10 mouse cellular contexts compared by ENCODE assay signal in the genomic region with DNA sequence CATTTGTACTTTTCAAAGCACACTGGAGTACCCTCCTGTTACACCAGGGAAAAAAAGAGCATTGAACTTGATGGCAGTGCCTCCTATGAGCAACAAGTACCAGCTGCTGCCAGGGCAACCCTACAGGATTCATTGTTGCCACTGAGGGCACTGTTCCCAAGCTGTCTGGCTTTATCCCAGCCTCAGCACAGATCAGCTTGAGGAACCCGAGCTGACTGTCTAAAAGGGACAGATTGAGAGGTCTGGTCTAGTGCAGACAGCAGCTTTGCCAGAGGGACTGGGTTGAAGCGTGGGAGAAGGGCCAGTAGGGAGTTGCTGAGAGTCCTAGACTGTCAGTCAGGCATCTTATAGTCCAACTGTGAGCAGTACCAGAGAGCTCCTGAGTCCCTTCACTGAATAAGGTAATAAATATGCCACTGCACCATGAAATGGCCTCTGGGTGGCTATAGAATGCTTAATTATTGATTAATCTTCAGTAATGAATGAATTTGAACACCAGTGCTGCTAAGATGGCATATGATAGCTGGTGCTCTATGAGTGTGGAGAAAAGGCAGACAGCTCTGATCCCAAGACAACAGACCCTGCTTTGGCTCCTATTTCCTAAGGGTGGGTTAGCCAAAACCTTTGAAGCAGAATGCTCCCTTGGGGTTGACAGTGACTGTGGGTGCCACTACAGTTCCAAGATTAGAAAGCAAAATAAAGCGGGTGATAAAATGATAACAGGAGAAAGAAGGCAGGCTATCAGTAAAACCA.
DNase-seq lines count a peak whose midpoint lies in the region; TF ChIP-seq lines count a peak whose summit lies in the region.
"Had no signal": no experiment of that assay in that cellular context is flagged by ENCODE, and none has a peak within 500 bp of the region (broad histone marks: within the 10 kb centered on the region; RNA-seq: fewer than 3 reads in every experiment).

No protein-coding gene starts in this region.

- peaks cover 16% of the 10 kb centered on the region for H3K4me1 ChIP-seq in heart, embryonic 10.5 days
- H3K4me1 ChIP-seq in cerebellum, adult 2 months (ENCODE audit: control insufficient read depth, insufficient read depth, low read length), result 0 out of 2 replicates have a peak, but pooled peaks cover 3% of the 10 kb centered on the region

- WGBS in heart, embryonic 10.5 days, result 46% methylated on average over 3 of the region's 3 CpGs
- WGBS in cerebellum, adult 2 months, result 7% methylated on average over 3 of the region's 3 CpGs

- H3K9me3 ChIP-seq in heart, embryonic 10.5 days, result no peaks in the 10 kb centered on the region

- no peak for TF ChIP-seq CTCF in cerebellum, adult 2 months (IDR thresholded peaks at IDR 0.05; ENCODE audit: borderline replicate concordance, insufficient read depth, low read depth, low read length)

- no peaks in the 10 kb centered on the region for H3K36me3 ChIP-seq in heart, embryonic 10.5 days

- no peak overlapping the region for H3K27ac ChIP-seq in heart, embryonic 10.5 days
- H3K27ac ChIP-seq in cerebellum, adult 2 months (ENCODE audit: insufficient read depth, low read length), result no peak overlapping the region

- no peak for TF ChIP-seq POLR2A in cerebellum, adult 2 months (IDR thresholded peaks at IDR 0.05; ENCODE audit: borderline replicate concordance, insufficient read depth, low read length)

- peak; percentile 5 to 7 for DNase-seq in heart, adult 18-20 months
- no peak for DNase-seq in heart, embryonic 10.5 days (ENCODE audit: low spot score)
- DNase-seq in Muller cell, postnatal 12 days (ENCODE audit: inconsistent ontology term), result peak; percentile 37
- peak; percentile 18 to 41 for DNase-seq in cerebellum, adult 2 months
- peak; percentile 67 to 74 for DNase-seq in layer of hippocampus, postnatal 10 days (ENCODE audit: low spot score in 2 of 2)
- DNase-seq in spleen, adult 12 weeks (ENCODE audit: low spot score), result no peak
- DNase-seq in urinary bladder, postnatal 25 days (ENCODE audit: low spot score), result no peak
- DNase-seq in MN1 (ENCODE audit: low spot score), result no peak
- DNase-seq: embryo, embryonic 11 days; thymus, postnatal 25 days had no signal

- H3K27me3 ChIP-seq in heart, embryonic 10.5 days (ENCODE audit: insufficient read depth, poor library complexity, severe bottlenecking), result no peaks in the 10 kb centered on the region
- H3K27me3 ChIP-seq in cerebellum, adult 2 months (ENCODE audit: control insufficient read depth, insufficient read depth, low read length), result no peaks in the 10 kb centered on the region

- no peak overlapping the region for H3K4me3 ChIP-seq in heart, embryonic 10.5 days
- H3K4me3 ChIP-seq in cerebellum, adult 2 months (replicated peaks; ENCODE audit: insufficient read depth, low read depth, low read length), result no peak overlapping the region

Comparison
In these comparisons a context has a peak if more than half of its experiments do, and no peak if none do; other contexts are left out.
1. DNase-seq: peak in heart, adult 18-20 months (2 of 2), Muller cell, postnatal 12 days (single experiment), cerebellum, adult 2 months (2 of 2) and layer of hippocampus, postnatal 10 days (2 of 2); none in heart, embryonic 10.5 days (single experiment), spleen, adult 12 weeks (single experiment), urinary bladder, postnatal 25 days (single experiment) and MN1 (single experiment).